15 mouse cellular contexts compared by ENCODE assay signal in genomic region chr13:55995255-55995654, GRCm38 (mm10).
"Had no signal": no experiment of that assay in that cellular context is flagged by ENCODE, and none has a peak within 500 bp of the region (broad histone marks: within the 10 kb centered on the region; RNA-seq: fewer than 3 reads in every experiment).

No protein-coding gene starts in this region.

- H3K9me3 ChIP-seq: limb, embryonic 12.5 days; liver, embryonic 13.5 days; midbrain, embryonic 12.5 days; neural tube, embryonic 13.5 days had no signal

- H3K27ac ChIP-seq: kidney, postnatal 0 days; layer of hippocampus, adult 2 months; limb, embryonic 12.5 days; liver, embryonic 13.5 days; midbrain, embryonic 12.5 days; neural tube, embryonic 13.5 days had no signal

- ATAC-seq: liver, postnatal 0 days; midbrain, embryonic 16.5 days had no signal

- H3K4me3 ChIP-seq: layer of hippocampus, adult 2 months; limb, embryonic 12.5 days; liver, embryonic 13.5 days; midbrain, embryonic 12.5 days; neural tube, embryonic 13.5 days had no signal

- H3K9ac ChIP-seq: limb, embryonic 12.5 days; liver, embryonic 13.5 days; liver, postnatal 0 days; midbrain, embryonic 12.5 days; neural tube, embryonic 13.5 days had no signal

- H3K4me1 ChIP-seq: limb, embryonic 12.5 days; liver, embryonic 13.5 days; midbrain, embryonic 12.5 days; neural tube, embryonic 13.5 days had no signal

- H3K4me2 ChIP-seq: limb, embryonic 12.5 days; liver, embryonic 13.5 days; midbrain, embryonic 12.5 days; neural tube, embryonic 13.5 days had no signal

- DNase-seq: kidney, postnatal 36 days; liver; liver, embryonic 13.5 days; liver, postnatal 0 days; retina, postnatal 1 day; right cerebral cortex, postnatal 4 days; spleen, adult 18-20 months; thymus, adult 18-20 months; thymus, postnatal 14 days had no signal

- H3K36me3 ChIP-seq: limb, embryonic 12.5 days; liver, embryonic 13.5 days; midbrain, embryonic 12.5 days; neural tube, embryonic 13.5 days had no signal

- H3K27me3 ChIP-seq: liver, embryonic 13.5 days had no signal
